Mouse (Mus musculus) cortical plate, adult 2 months (tissue): ENCODE measurements around the gene Erg28.

Experiments
- CTCF ChIP-seq: fragments of 200-500 bp; IDR thresholded peaks from 2 replicates; pipeline ENCODE4 v1.5.1; 2011; ENCODE audit warnings: mild to moderate bottlenecking, control low read depth, low read length; ENCODE audit not compliant: insufficient read depth; ENCODE audit errors: extremely low read depth
- POLR2A ChIP-seq: fragments of 200-500 bp; IDR thresholded peaks from 2 replicates; pipeline ENCODE4 v1.6.1; 2011; ENCODE audit warnings: mild to moderate bottlenecking, low read length, control low read depth; ENCODE audit not compliant: insufficient read depth; ENCODE audit errors: extremely low read depth

DNA sequence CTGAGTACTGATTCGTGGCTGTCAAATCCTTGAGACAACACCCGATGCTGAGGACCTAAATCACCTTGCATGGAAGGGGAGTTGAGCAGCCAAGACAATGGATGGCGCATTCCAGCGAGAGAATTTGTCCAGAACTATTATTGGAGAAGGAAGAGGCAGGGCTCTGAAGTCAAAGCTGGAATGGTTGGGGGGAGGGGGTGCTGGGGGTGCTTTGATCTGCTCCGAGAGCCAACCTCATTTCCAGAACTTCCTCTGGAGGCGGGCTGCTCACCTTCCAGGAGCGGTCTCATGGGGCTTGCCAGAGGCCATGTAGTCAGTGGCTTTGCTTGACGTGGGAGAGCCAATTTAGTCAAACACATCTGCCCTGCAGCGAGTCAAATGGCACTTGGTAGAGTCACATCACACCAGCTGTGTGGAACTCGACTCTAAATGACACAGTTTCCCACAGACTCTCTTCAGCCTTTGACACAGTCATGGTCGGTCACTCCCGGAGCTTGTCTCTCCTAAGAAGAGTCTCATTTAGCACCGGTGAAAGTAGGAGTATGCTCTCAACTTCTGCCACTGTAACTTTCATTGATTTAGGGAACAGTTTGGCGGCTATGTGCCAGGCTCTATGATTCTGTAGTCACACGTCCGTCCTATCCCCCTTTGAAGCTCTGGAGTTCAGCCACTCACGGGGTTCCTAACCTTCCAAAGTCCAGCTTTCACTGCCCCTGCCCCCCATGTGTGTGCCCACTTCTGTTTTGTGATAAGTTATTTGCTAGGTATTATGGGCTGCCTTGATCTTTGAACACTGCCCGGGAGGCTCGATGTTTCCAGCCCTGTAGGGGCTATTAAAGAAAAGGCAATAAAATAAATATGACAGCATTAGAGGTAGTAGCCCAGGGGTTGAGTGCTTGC lies 39.2 kb downstream of the Erg28 start:
- no peak for TF ChIP-seq POLR2A
- no peak for TF ChIP-seq CTCF
